Mouse (Mus musculus) kidney, postnatal 0 days (tissue): ENCODE results near the gene Ube2l6. TPM values are rescaled to one million over a fixed set of nuclear protein-coding genes. Genes with fewer than 3 reads are reported as not detected.

Experiments used
- ATAC-seq: fragments of 200-750 bp; cut with Nextera tagmentation; replicated peaks from 2 replicates; pipeline ENCODE4 v1.8.0; 2017; ENCODE audit warnings: low read depth, moderate number of reproducible peaks, moderate TSS enrichment, moderate library complexity; ENCODE audit not compliant: low FRiP score
- DNase-seq: peaks from one replicate; pipeline ENCODE4 v3.0.0-alpha.2; 2016; ENCODE audit warnings: low spot score
- H3K27ac ChIP-seq: fragments of 300-500 bp; sonication (generic); 2 replicates; pipeline ENCODE4 v1.5.1; 2014; ENCODE audit warnings: mild to moderate bottlenecking
- H3K27me3 ChIP-seq: fragments of 300-500 bp; sonication (generic); 2 replicates; pipeline ENCODE4 v1.6.1; 2014; ENCODE audit warnings: low read length, mixed read lengths; ENCODE audit not compliant: insufficient read depth
- H3K36me3 ChIP-seq: fragments of 300-500 bp; sonication (generic); 2 replicates; pipeline ENCODE4 v1.6.1; 2014; ENCODE audit warnings: low read length, mixed read lengths; ENCODE audit not compliant: insufficient read depth
- H3K4me1 ChIP-seq: fragments of 300-500 bp; sonication (generic); replicated peaks from 2 replicates; pipeline ENCODE4 v1.6.1; 2014; ENCODE audit warnings: antibody characterized with exemption, low read length, mixed read lengths; ENCODE audit not compliant: insufficient read depth
- H3K4me2 ChIP-seq: fragments of 300-500 bp; sonication (generic); 2 replicates; pipeline ENCODE4 v1.6.1; 2014; ENCODE audit warnings: mild to moderate bottlenecking, low read length, moderate library complexity, mixed read lengths
- H3K4me3 ChIP-seq: fragments of 300-500 bp; sonication (generic); replicated peaks from 2 replicates; pipeline ENCODE4 v1.5.1; 2014; ENCODE audit warnings: low read depth, low read length
- H3K9ac ChIP-seq: fragments of 300-500 bp; sonication (generic); 2 replicates; pipeline ENCODE4 v1.6.1; 2014; ENCODE audit warnings: low read depth, low read length
- H3K9me3 ChIP-seq: fragments of 300-500 bp; sonication (generic); replicated peaks from 2 replicates; pipeline ENCODE4 v1.6.1; 2016; ENCODE audit warnings: low read length, inconsistent platforms, mixed read lengths
- CTCF ChIP-seq: IDR thresholded peaks from 2 replicates; pipeline ENCODE4 v1.5.1; 2016; ENCODE audit warnings: antibody characterized with exemption, low read depth, mild to moderate bottlenecking, moderate library complexity
- WGBS: fragments of 180-500 bp; shearing (Covaris S2); extraction: QIAGEN DNeasy Blood & Tissue Kit; methylation state at CpG from one replicate; pipeline ENCODE4 v1.1.7; 2014; 5-methylcytosine and 5-hydroxymethylcytosine counted together
- polyA plus RNA-seq: library from polyadenylated mRNA; unstranded; fragments of >200 nt; fragmentation: Nextera tagmentation; extraction: Ambion mirVana; gene quantifications from 2 replicates; pipeline ENCODE4 v1.2.1, GENCODE M21; 2015

The Ube2l6 gene
- polyA plus RNA-seq, 1 experiment from 2014 or later: 33.9 TPM

- Histone ChIP-seq H3K4me3 (no peak within 1 kb of the TSS), H3K4me1 (peaks cover 4% of the 10 kb centered on the region; the same call in 1 of the 2 replicates), H3K9ac (no peak within 1 kb of the TSS), H3K4me2 (no peak within 1 kb of the TSS), H3K9me3 (no peaks in the 10 kb centered on the region), H3K27me3 (no peaks in the 10 kb centered on the region), H3K27ac (no peak within 1 kb of the TSS), H3K36me3 (no peaks in the 10 kb centered on the region)
- no peak for DNase-seq
- TF ChIP-seq CTCF: no peak
- WGBS: 43% methylated on average over 13 of the region's 13 CpGs
- ATAC-seq: no peak
Measured at GRCm38 (mm10) chr2:84822552-84822951, 23.9 kb downstream of the Ube2l6 start, which contains the start of gene Smtnl1. Smtnl1 (minus strand) TSS chr2:84822652.

- DNase-seq: peak; percentile 47
- Histone ChIP-seq H3K9ac (no peak overlapping the region), H3K4me1 (peaks cover 7% of the 10 kb centered on the region; the same call in 1 of the 2 replicates), H3K36me3 (no peaks in the 10 kb centered on the region), H3K4me2 (no peak overlapping the region), H3K4me3 (no peak overlapping the region), H3K9me3 (no peaks in the 10 kb centered on the region), H3K27me3 (no peaks in the 10 kb centered on the region), H3K27ac (no peak overlapping the region)
- ATAC-seq: no peak
- 7% methylated on average over 2 of the region's 2 CpGs for WGBS
- no peak for TF ChIP-seq CTCF
Measured at GRCm38 (mm10) chr2:84823237-84823636, 24.6 kb downstream of the Ube2l6 start.

- no peaks in the 10 kb centered on the region for H3K27me3 ChIP-seq
- H3K36me3 ChIP-seq: 0 out of 2 replicates have a peak, but pooled peaks cover 6% of the 10 kb centered on the region
- H3K9ac ChIP-seq: peak within 1 kb of the TSS; percentile 80
- peak within 1 kb of the TSS; percentile 40; the same call in 1 of the 2 replicates for H3K27ac ChIP-seq
- no peaks in the 10 kb centered on the region for H3K9me3 ChIP-seq
- H3K4me2 ChIP-seq: peak within 1 kb of the TSS; percentile 98
- WGBS: under 1% methylated on average over 34 of the region's 34 CpGs
- DNase-seq: peak; percentile 98
- peak; percentile 86 for ATAC-seq
- H3K4me3 ChIP-seq: peak within 1 kb of the TSS; percentile 81
- TF ChIP-seq CTCF: no peak
- H3K4me1 ChIP-seq: peaks cover 7% of the 10 kb centered on the region; the same call in 1 of the 2 replicates
Measured at GRCm38 (mm10) chr2:84826488-84827282, 28.1 kb downstream of the Ube2l6 start, which contains the start of gene Timm10. Timm10 (plus strand) TSS chr2:84826997.

GRCm38 (mm10) chr2:84827283-84827920 is 28.8 kb downstream of the Ube2l6 start:
- Histone ChIP-seq H3K36me3 (0 out of 2 replicates have a peak, but pooled peaks cover 6% of the 10 kb centered on the region), H3K4me1 (peaks cover 7% of the 10 kb centered on the region; the same call in 1 of the 2 replicates), H3K9me3 (no peaks in the 10 kb centered on the region), H3K9ac (peak overlapping the region; percentile 80), H3K4me3 (peak overlapping the region; percentile 81), H3K27me3 (no peaks in the 10 kb centered on the region), H3K27ac (peak overlapping the region; percentile 40; the same call in 1 of the 2 replicates), H3K4me2 (peak overlapping the region; percentile 98)
- TF ChIP-seq CTCF: no peak
- DNase-seq (peak; percentile 25), ATAC-seq (peak; percentile 15; the same call in 1 of the 2 replicates)
- under 1% methylated on average over 29 of the region's 29 CpGs for WGBS

GRCm38 (mm10) chr2:84831666-84832391 is 33.2 kb downstream of the Ube2l6 start:
- 0 out of 2 replicates have a peak, but pooled peaks cover 6% of the 10 kb centered on the region for H3K36me3 ChIP-seq
- 26% methylated on average over 10 of the region's 10 CpGs for WGBS
- H3K9me3 ChIP-seq: no peaks in the 10 kb centered on the region
- DNase-seq: peak; percentile 92
- peaks cover 7% of the 10 kb centered on the region; the same call in 1 of the 2 replicates for H3K4me1 ChIP-seq
- peak; percentile 92 for TF ChIP-seq CTCF
- H3K4me3 ChIP-seq: no peak overlapping the region
- no peaks in the 10 kb centered on the region for H3K27me3 ChIP-seq
- no peak overlapping the region for H3K27ac ChIP-seq
- H3K4me2 ChIP-seq: no peak overlapping the region
- peak; percentile 62 for ATAC-seq
- H3K9ac ChIP-seq: no peak overlapping the region
